Mouse (Mus musculus) small intestine, adult 2 months (tissue): ENCODE data around the gene Qsox1.

Experiments used
- CTCF ChIP-seq: fragments of 200-500 bp; IDR thresholded peaks from 2 replicates; pipeline ENCODE4 v1.5.1; 2012; ENCODE audit warnings: low read depth, mild to moderate bottlenecking, control low read depth, inconsistent platforms, low read length, moderate library complexity, mixed read lengths; ENCODE audit not compliant: insufficient replicate concordance, insufficient read length; ENCODE audit errors: extremely low read depth
- POLR2A ChIP-seq: fragments of 200-500 bp; IDR thresholded peaks from 2 replicates; pipeline ENCODE4 v1.6.1; 2012; ENCODE audit warnings: low read depth, mild to moderate bottlenecking, control low read depth, inconsistent platforms, low read length, moderate library complexity

- TF ChIP-seq POLR2A (no peak), CTCF (no peak)
Measured at GRCm38 (mm10) chr1:155826803-155827395, 14.2 kb upstream of the Qsox1 start.
